ENCODE assay signal across 30 mouse cellular contexts in the genomic region with DNA sequence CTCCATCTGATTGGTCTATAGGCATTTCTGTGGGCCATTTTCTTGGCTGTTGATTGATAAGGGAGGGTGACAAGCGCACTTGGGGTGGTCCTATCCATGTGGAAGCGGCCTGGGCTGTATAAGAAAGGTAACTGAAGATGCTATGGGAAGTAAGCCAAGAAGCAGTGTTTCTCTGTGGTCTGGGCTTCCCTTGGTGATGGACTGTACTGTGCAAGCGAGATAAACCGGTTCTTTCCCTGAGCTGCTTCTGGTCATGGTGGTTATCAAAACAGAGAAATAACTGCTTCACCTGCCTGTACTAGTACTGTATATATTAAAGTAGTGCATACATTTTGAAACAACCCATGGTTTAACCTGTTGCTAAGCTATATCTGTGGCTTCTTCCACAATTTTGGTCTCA. TPM values are rescaled to one million over a fixed set of nuclear protein-coding genes. Genes with fewer than 3 reads are reported as not detected.
DNase-seq lines count a peak whose midpoint lies in the region; ATAC-seq and TF ChIP-seq lines count a peak whose summit lies in the region.
"Had no signal": no experiment of that assay in that cellular context is flagged by ENCODE, and none has a peak within 500 bp of the region (broad histone marks: within the 10 kb centered on the region; RNA-seq: fewer than 3 reads in every experiment).

No protein-coding gene starts in this region.

- H3K9ac ChIP-seq in embryonic facial prominence, embryonic 14.5 days (ENCODE audit: low read depth, low read length), result no peak overlapping the region
- no peak overlapping the region for H3K9ac ChIP-seq in liver, postnatal 0 days (replicated peaks)
- no peak overlapping the region for H3K9ac ChIP-seq in liver, embryonic 11.5 days (ENCODE audit: low read depth, low read length)
- H3K9ac ChIP-seq: embryonic facial prominence, embryonic 12.5 days; forebrain, embryonic 13.5 days; heart, embryonic 13.5 days; hindbrain, embryonic 13.5 days; intestine, embryonic 15.5 days had no signal

- H3K36me3 ChIP-seq in embryonic facial prominence, embryonic 14.5 days (ENCODE audit: control insufficient read depth, insufficient read depth, low read length), result no peaks in the 10 kb centered on the region
- H3K36me3 ChIP-seq in embryonic facial prominence, embryonic 10.5 days (replicated peaks), result 0 out of 2 replicates have a peak, but pooled peaks cover 5% of the 10 kb centered on the region
- no peaks in the 10 kb centered on the region for H3K36me3 ChIP-seq in liver, postnatal 0 days (replicated peaks; ENCODE audit: insufficient read depth, low read length)
- no peaks in the 10 kb centered on the region; the same call in 1 of the 2 replicates for H3K36me3 ChIP-seq in liver, embryonic 11.5 days (ENCODE audit: control insufficient read depth, insufficient read depth, low read length)
- peaks cover 11% of the 10 kb centered on the region; the same call in 1 of the 2 replicates for H3K36me3 ChIP-seq in forebrain, embryonic 10.5 days (replicated peaks)
- H3K36me3 ChIP-seq: embryonic facial prominence, embryonic 12.5 days; hindbrain, embryonic 10.5 days; hindbrain, embryonic 13.5 days; intestine, embryonic 15.5 days had no signal

- peak; percentile 63 for DNase-seq in embryonic facial prominence, embryonic 14.5 days (ENCODE audit: low spot score)
- DNase-seq in embryonic facial prominence, embryonic 10.5 days (ENCODE audit: low spot score), result no peak
- no peak for DNase-seq in liver, postnatal 0 days
- no peak for DNase-seq in liver, embryonic 11.5 days (ENCODE audit: low spot score)
- peak; percentile 76 for DNase-seq in MEL-GATA-1-ER (ENCODE audit: extremely low read depth, low read depth)
- DNase-seq in forebrain, embryonic 10.5 days (ENCODE audit: extremely low spot score, low spot score), result no peak
- DNase-seq in layer of hippocampus, postnatal 10 days (ENCODE audit: low spot score in 2 of 2), result no peak
- no peak for DNase-seq in urinary bladder, postnatal 25 days (ENCODE audit: low spot score)
- DNase-seq: adrenal gland, adult 2 months; adrenal gland, postnatal 14 days; cerebellum, adult 11 months; cerebellum, adult 2 months; cerebellum, adult 9-11 months; cerebellum, postnatal 25 days; gastrocnemius, postnatal 10 days; gastrocnemius, postnatal 36 days; heart, adult 2 months; heart, postnatal 36 days had no signal

- no peak for TF ChIP-seq CTCF in liver, postnatal 0 days (IDR thresholded peaks at IDR 0.05; ENCODE audit: low read depth)

- H3K4me2 ChIP-seq in embryonic facial prominence, embryonic 14.5 days (ENCODE audit: low read depth, low read length), result no peak overlapping the region
- no peak overlapping the region for H3K4me2 ChIP-seq in liver, postnatal 0 days (ENCODE audit: low read depth, low read length)
- no peak overlapping the region for H3K4me2 ChIP-seq in liver, embryonic 11.5 days
- H3K4me2 ChIP-seq: embryonic facial prominence, embryonic 12.5 days; forebrain, embryonic 13.5 days; heart, embryonic 13.5 days; hindbrain, embryonic 13.5 days; intestine, embryonic 15.5 days had no signal

- H3K4me1 ChIP-seq in embryonic facial prominence, embryonic 14.5 days (ENCODE audit: control insufficient read depth, insufficient read depth, low read length), result no peaks in the 10 kb centered on the region
- H3K4me1 ChIP-seq in embryonic facial prominence, embryonic 10.5 days, result peaks cover 4% of the 10 kb centered on the region; the same call in 1 of the 2 replicates
- H3K4me1 ChIP-seq in liver, postnatal 0 days (ENCODE audit: insufficient read depth), result peaks cover 6% of the 10 kb centered on the region; the same call in 1 of the 2 replicates
- H3K4me1 ChIP-seq in liver, embryonic 11.5 days (replicated peaks; ENCODE audit: control insufficient read depth, insufficient read depth, low read length), result no peaks in the 10 kb centered on the region
- H3K4me1 ChIP-seq in forebrain, embryonic 10.5 days, result peaks cover 5% of the 10 kb centered on the region; the same call in 1 of the 2 replicates
- H3K4me1 ChIP-seq: embryonic facial prominence, embryonic 12.5 days had no signal

- H3K27me3 ChIP-seq in embryonic facial prominence, embryonic 14.5 days (replicated peaks; ENCODE audit: control insufficient read depth, insufficient read depth, low read length), result no peaks in the 10 kb centered on the region
- no peaks in the 10 kb centered on the region for H3K27me3 ChIP-seq in embryonic facial prominence, embryonic 10.5 days (replicated peaks; ENCODE audit: low read depth, poor library complexity, severe bottlenecking)
- H3K27me3 ChIP-seq in liver, postnatal 0 days (ENCODE audit: insufficient read depth, low read length), result no peaks in the 10 kb centered on the region
- H3K27me3 ChIP-seq in liver, embryonic 11.5 days (replicated peaks; ENCODE audit: control insufficient read depth, insufficient read depth, low read length), result no peaks in the 10 kb centered on the region
- no peaks in the 10 kb centered on the region for H3K27me3 ChIP-seq in forebrain, embryonic 10.5 days (ENCODE audit: poor library complexity, severe bottlenecking)
- H3K27me3 ChIP-seq: embryonic facial prominence, embryonic 12.5 days; forebrain, embryonic 13.5 days; heart, embryonic 13.5 days; hindbrain, embryonic 13.5 days; intestine, embryonic 15.5 days had no signal

- no peak overlapping the region for H3K4me3 ChIP-seq in embryonic facial prominence, embryonic 14.5 days (ENCODE audit: low read depth, low read length)
- no peak overlapping the region for H3K4me3 ChIP-seq in embryonic facial prominence, embryonic 10.5 days
- no peak overlapping the region for H3K4me3 ChIP-seq in liver, postnatal 0 days (ENCODE audit: low read depth, low read length)
- no peak overlapping the region for H3K4me3 ChIP-seq in liver, embryonic 11.5 days (ENCODE audit: low read depth, low read length)
- no peak overlapping the region for H3K4me3 ChIP-seq in forebrain, embryonic 10.5 days
- H3K4me3 ChIP-seq: embryonic facial prominence, embryonic 12.5 days; erythroblast, embryonic 14.5 days; forebrain, embryonic 13.5 days; heart, adult 2 months; heart, embryonic 10.5 days; heart, embryonic 13.5 days; hindbrain, embryonic 10.5 days; hindbrain, embryonic 13.5 days; intestine, embryonic 15.5 days had no signal

- TF ChIP-seq EP300 in liver, postnatal 0 days (IDR thresholded peaks at IDR 0.05; ENCODE audit: low read depth), result peak; percentile 52

- whole genome bisulfite sequencing in embryonic facial prominence, embryonic 14.5 days, result 85% methylated on average over 4 of the region's 4 CpGs
- WGBS in embryonic facial prominence, embryonic 10.5 days, result 95% methylated on average over 4 of the region's 4 CpGs
- WGBS in liver, postnatal 0 days (ENCODE audit: insufficient replicate concordance), result 65% methylated on average over 4 of the region's 4 CpGs
- 72% methylated on average over 4 of the region's 4 CpGs for WGBS in liver, embryonic 11.5 days
- 95% methylated on average over 4 of the region's 4 CpGs for WGBS in forebrain, embryonic 10.5 days

- H3K27ac ChIP-seq in embryonic facial prominence, embryonic 14.5 days (replicated peaks; ENCODE audit: low read depth, low read length), result no peak overlapping the region
- no peak overlapping the region for H3K27ac ChIP-seq in embryonic facial prominence, embryonic 10.5 days (replicated peaks)
- no peak overlapping the region for H3K27ac ChIP-seq in liver, postnatal 0 days (ENCODE audit: low read depth)
- H3K27ac ChIP-seq in liver, embryonic 11.5 days (ENCODE audit: low read depth, low read length), result no peak overlapping the region
- H3K27ac ChIP-seq in forebrain, embryonic 10.5 days, result no peak overlapping the region
- H3K27ac ChIP-seq: embryonic facial prominence, embryonic 12.5 days; forebrain, embryonic 13.5 days; heart, adult 2 months; heart, embryonic 10.5 days; heart, embryonic 13.5 days; hindbrain, embryonic 10.5 days; hindbrain, embryonic 13.5 days; intestine, embryonic 15.5 days had no signal

- ATAC-seq in embryonic facial prominence, embryonic 14.5 days (ENCODE audit: low read depth), result no peak
- ATAC-seq in liver, postnatal 0 days, result no peak
- no peak for ATAC-seq in liver, embryonic 11.5 days (replicated peaks; ENCODE audit: low FRiP score)
- ATAC-seq: forebrain, embryonic 13.5 days; forebrain, embryonic 16.5 days; hindbrain, embryonic 16.5 days; intestine, embryonic 15.5 days had no signal

- no peaks in the 10 kb centered on the region for H3K9me3 ChIP-seq in embryonic facial prominence, embryonic 14.5 days (ENCODE audit: control insufficient read depth, low read length)
- no peaks in the 10 kb centered on the region for H3K9me3 ChIP-seq in embryonic facial prominence, embryonic 10.5 days
- no peaks in the 10 kb centered on the region for H3K9me3 ChIP-seq in liver, postnatal 0 days (ENCODE audit: low read length)
- H3K9me3 ChIP-seq in liver, embryonic 11.5 days (ENCODE audit: control insufficient read depth, low read length), result no peaks in the 10 kb centered on the region
- no peaks in the 10 kb centered on the region for H3K9me3 ChIP-seq in forebrain, embryonic 10.5 days
- H3K9me3 ChIP-seq: embryonic facial prominence, embryonic 12.5 days; forebrain, embryonic 13.5 days; heart, embryonic 10.5 days; heart, embryonic 13.5 days; hindbrain, embryonic 10.5 days; hindbrain, embryonic 13.5 days; intestine, embryonic 15.5 days had no signal

RNA-seq across cellular contexts. Expression of a gene that starts 4.2 kb away (rescaled TPM):
- polyA plus RNA-seq in embryonic facial prominence, embryonic 14.5 days (2014; fragmentation: Nextera tagmentation; extraction: Ambion mirVana), result 32.8 and 34.4 TPM in 2 replicates
- 72.8 and 76.0 TPM in 2 replicates for polyA plus RNA-seq in embryonic facial prominence, embryonic 10.5 days (2016; fragmentation: Nextera tagmentation; extraction: Ambion mirVana)
- 9.7 and 11.8 TPM in 2 replicates for polyA plus RNA-seq in liver, postnatal 0 days (2015; fragmentation: Nextera tagmentation; extraction: Ambion mirVana)
- 42.9 and 45.7 TPM in 2 replicates for polyA plus RNA-seq in liver, embryonic 11.5 days (2014; fragmentation: Nextera tagmentation; extraction: Ambion mirVana)
- 83.3 and 91.6 TPM in 2 replicates for polyA plus RNA-seq in forebrain, embryonic 10.5 days (2016; fragmentation: Nextera tagmentation; extraction: Ambion mirVana)
- total RNA-seq in layer of hippocampus, postnatal 10 days (2021), result 10 to 100 TPM; 12.5 to 13.7 TPM

RNA-seq across cellular contexts. Expression of a gene that starts 19.8 kb away (rescaled TPM):
- 258 and 290 TPM in 2 replicates for polyA plus RNA-seq in embryonic facial prominence, embryonic 14.5 days (2014; fragmentation: Nextera tagmentation; extraction: Ambion mirVana)
- polyA plus RNA-seq in embryonic facial prominence, embryonic 10.5 days (2016; fragmentation: Nextera tagmentation; extraction: Ambion mirVana), result 579 and 587 TPM in 2 replicates
- polyA plus RNA-seq in liver, postnatal 0 days (2015; fragmentation: Nextera tagmentation; extraction: Ambion mirVana), result 323 and 339 TPM in 2 replicates
- polyA plus RNA-seq in liver, embryonic 11.5 days (2014; fragmentation: Nextera tagmentation; extraction: Ambion mirVana), result 539 and 542 TPM in 2 replicates
- 671 and 721 TPM in 2 replicates for polyA plus RNA-seq in forebrain, embryonic 10.5 days (2016; fragmentation: Nextera tagmentation; extraction: Ambion mirVana)
- 10 to 100 TPM; 16.5 to 19.3 TPM for total RNA-seq in layer of hippocampus, postnatal 10 days (2021)

RNA-seq across cellular contexts. Expression of a gene that starts 36.1 kb away (rescaled TPM):
- 8.3 and 10.0 TPM in 2 replicates for polyA plus RNA-seq in embryonic facial prominence, embryonic 14.5 days (2014; fragmentation: Nextera tagmentation; extraction: Ambion mirVana)
- 0.45 and 1.1 TPM in 2 replicates for polyA plus RNA-seq in embryonic facial prominence, embryonic 10.5 days (2016; fragmentation: Nextera tagmentation; extraction: Ambion mirVana)
- 1.6 TPM in 2 replicates for polyA plus RNA-seq in liver, postnatal 0 days (2015; fragmentation: Nextera tagmentation; extraction: Ambion mirVana)
- polyA plus RNA-seq in liver, embryonic 11.5 days (2014; fragmentation: Nextera tagmentation; extraction: Ambion mirVana), result not detected in 2 replicates
- not detected in 2 replicates for polyA plus RNA-seq in forebrain, embryonic 10.5 days (2016; fragmentation: Nextera tagmentation; extraction: Ambion mirVana)
- 10 to 100 TPM; 69.0 to 69.3 TPM for total RNA-seq in layer of hippocampus, postnatal 10 days (2021)
- total RNA-seq: gastrocnemius, adult 18-20 months; gastrocnemius, postnatal 10 days; gastrocnemius, postnatal 36 days; granulocyte monocyte progenitor cell, adult 5-6 weeks; heart, adult 2 months; heart, postnatal 36 days had no signal
- polyA plus RNA-seq: adrenal gland, adult 2 months; erythroblast, embryonic 14.5 days had no signal

Comparison
In these comparisons a context has a peak if more than half of its experiments do, and no peak if none do; other contexts are left out.
1. DNase-seq: peak in embryonic facial prominence, embryonic 14.5 days (single experiment) and MEL-GATA-1-ER (single experiment); none in embryonic facial prominence, embryonic 10.5 days (single experiment), liver, postnatal 0 days (single experiment), liver, embryonic 11.5 days (single experiment), forebrain, embryonic 10.5 days (single experiment), layer of hippocampus, postnatal 10 days (0 of 2) and urinary bladder, postnatal 25 days (single experiment).